Mouse (Mus musculus) stomach, embryonic 15.5 days (tissue): ENCODE results near the gene Bach2. TPM values are rescaled to one million over a fixed set of nuclear protein-coding genes. Genes with fewer than 3 reads are reported as not detected.
A peak's percentile ranks its signal among the peaks of the same experiment; 100 is the strongest.

Experiments used
- ATAC-seq: fragments of 200-750 bp; cut with Nextera tagmentation; 2 replicates; pipeline ENCODE4 v1.8.0; 2017; ENCODE audit warnings: low read depth, moderate number of reproducible peaks, moderate TSS enrichment; ENCODE audit not compliant: insufficient read depth, low FRiP score
- H3K27ac ChIP-seq: fragments of 300-500 bp; sonication (generic); 2 replicates; pipeline ENCODE4 v1.5.1; 2015; ENCODE audit warnings: mild to moderate bottlenecking, inconsistent platforms
- H3K27me3 ChIP-seq: fragments of 300-500 bp; sonication (generic); replicated peaks from 2 replicates; pipeline ENCODE4 v1.6.1; 2015; ENCODE audit warnings: inconsistent platforms
- H3K36me3 ChIP-seq: fragments of 300-500 bp; sonication (generic); 2 replicates; pipeline ENCODE4 v1.6.1; 2015; ENCODE audit warnings: inconsistent platforms
- H3K4me1 ChIP-seq: fragments of 300-500 bp; sonication (generic); 2 replicates; pipeline ENCODE4 v1.6.1; 2015; ENCODE audit warnings: inconsistent platforms
- H3K4me2 ChIP-seq: fragments of 300-500 bp; sonication (generic); 2 replicates; pipeline ENCODE4 v1.6.1; 2015; ENCODE audit warnings: mild to moderate bottlenecking, inconsistent platforms
- H3K4me3 ChIP-seq: fragments of 300-500 bp; sonication (generic); replicated peaks from 2 replicates; pipeline ENCODE4 v1.5.1; 2015; ENCODE audit warnings: inconsistent platforms
- H3K9ac ChIP-seq: fragments of 300-500 bp; sonication (generic); 2 replicates; pipeline ENCODE4 v1.6.1; 2015; ENCODE audit warnings: inconsistent platforms
- H3K9me3 ChIP-seq: fragments of 300-500 bp; sonication (generic); 2 replicates; pipeline ENCODE4 v1.6.1; 2016; ENCODE audit warnings: inconsistent platforms
- WGBS: fragments of 180-500 bp; shearing (Covaris S2); methylation state at CpG from one replicate; pipeline ENCODE4 v1.1.7; 2015; 5-methylcytosine and 5-hydroxymethylcytosine counted together
- polyA plus RNA-seq: library from polyadenylated mRNA; unstranded; fragments of >200 nt; fragmentation: Nextera tagmentation; extraction: Ambion mirVana; gene quantifications from 2 replicates; pipeline ENCODE4 v1.2.1, GENCODE M21; 2015

Gene Bach2
- polyA plus RNA-seq, 1 experiment from 2014 or later: 5.2 TPM

GRCm38 (mm10) chr4:32229266-32229665 lies 9.3 kb upstream of the Bach2 start:
- no peak overlapping the region for H3K4me3 ChIP-seq
- H3K9me3 ChIP-seq: no peaks in the 10 kb centered on the region
- 81% methylated on average over 10 of the region's 10 CpGs for WGBS
- no peak overlapping the region for H3K27ac ChIP-seq
- H3K4me2 ChIP-seq: no peak overlapping the region
- no peak overlapping the region for H3K9ac ChIP-seq
- H3K27me3 ChIP-seq: no peaks in the 10 kb centered on the region
- no peaks in the 10 kb centered on the region for H3K36me3 ChIP-seq
- H3K4me1 ChIP-seq: no peaks in the 10 kb centered on the region
- ATAC-seq: no peak

DNA sequence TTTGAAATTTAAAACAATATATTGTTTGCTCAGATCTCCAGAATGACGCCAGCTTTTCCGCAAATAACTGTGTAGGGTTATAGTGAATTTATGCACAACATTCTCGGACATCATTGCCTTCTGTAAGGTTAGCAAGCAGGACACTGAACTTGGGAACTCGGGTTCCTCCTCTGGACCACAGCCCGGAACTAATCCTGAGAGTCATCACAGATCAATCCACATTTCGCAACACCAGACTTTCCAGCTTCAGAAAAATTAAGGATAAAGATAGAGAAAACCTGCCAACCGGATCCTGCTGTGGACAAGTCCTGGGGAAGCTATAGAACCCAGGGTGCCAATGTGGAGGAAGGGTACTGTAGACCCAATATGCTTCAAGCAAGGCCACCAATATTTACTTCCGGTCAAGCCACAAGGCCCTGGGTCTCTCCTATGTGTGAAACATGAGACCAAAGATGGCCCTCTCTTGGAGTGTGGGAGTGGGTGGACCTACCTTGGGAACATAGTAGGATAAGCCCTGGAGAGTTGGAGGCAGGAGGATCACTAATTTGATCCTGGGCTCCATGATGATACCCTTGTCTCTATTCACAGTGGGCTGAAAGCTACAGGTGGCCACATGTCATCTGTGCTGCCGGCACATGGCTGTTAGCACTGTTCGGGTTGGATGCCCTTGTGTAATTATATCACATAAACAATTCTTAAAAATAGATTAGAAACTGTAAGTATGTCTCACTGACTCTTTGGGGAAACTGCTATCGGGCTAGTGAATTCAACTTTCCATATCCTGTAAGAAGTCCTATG lies 7.1 kb upstream of the Bach2 start:
- Histone ChIP-seq H3K27ac (no peak overlapping the region), H3K4me3 (no peak overlapping the region), H3K4me2 (no peak overlapping the region), H3K27me3 (no peaks in the 10 kb centered on the region), H3K9ac (no peak overlapping the region), H3K36me3 (no peaks in the 10 kb centered on the region), H3K9me3 (no peaks in the 10 kb centered on the region), H3K4me1 (no peaks in the 10 kb centered on the region)
- WGBS: 74% methylated on average over 11 of the region's 11 CpGs
- no peak for ATAC-seq

GRCm38 (mm10) chr4:32235920-32236705 lies 2.5 kb upstream of the Bach2 start:
- Histone ChIP-seq H3K4me2 (no peak overlapping the region), H3K9me3 (no peaks in the 10 kb centered on the region), H3K4me3 (no peak overlapping the region), H3K4me1 (0 out of 2 replicates have a peak, but pooled peaks cover 6% of the 10 kb centered on the region), H3K9ac (no peak overlapping the region), H3K27ac (no peak overlapping the region), H3K36me3 (no peaks in the 10 kb centered on the region), H3K27me3 (no peaks in the 10 kb centered on the region)
- 77% methylated on average over 16 of the region's 16 CpGs for WGBS
- no peak for ATAC-seq

DNA sequence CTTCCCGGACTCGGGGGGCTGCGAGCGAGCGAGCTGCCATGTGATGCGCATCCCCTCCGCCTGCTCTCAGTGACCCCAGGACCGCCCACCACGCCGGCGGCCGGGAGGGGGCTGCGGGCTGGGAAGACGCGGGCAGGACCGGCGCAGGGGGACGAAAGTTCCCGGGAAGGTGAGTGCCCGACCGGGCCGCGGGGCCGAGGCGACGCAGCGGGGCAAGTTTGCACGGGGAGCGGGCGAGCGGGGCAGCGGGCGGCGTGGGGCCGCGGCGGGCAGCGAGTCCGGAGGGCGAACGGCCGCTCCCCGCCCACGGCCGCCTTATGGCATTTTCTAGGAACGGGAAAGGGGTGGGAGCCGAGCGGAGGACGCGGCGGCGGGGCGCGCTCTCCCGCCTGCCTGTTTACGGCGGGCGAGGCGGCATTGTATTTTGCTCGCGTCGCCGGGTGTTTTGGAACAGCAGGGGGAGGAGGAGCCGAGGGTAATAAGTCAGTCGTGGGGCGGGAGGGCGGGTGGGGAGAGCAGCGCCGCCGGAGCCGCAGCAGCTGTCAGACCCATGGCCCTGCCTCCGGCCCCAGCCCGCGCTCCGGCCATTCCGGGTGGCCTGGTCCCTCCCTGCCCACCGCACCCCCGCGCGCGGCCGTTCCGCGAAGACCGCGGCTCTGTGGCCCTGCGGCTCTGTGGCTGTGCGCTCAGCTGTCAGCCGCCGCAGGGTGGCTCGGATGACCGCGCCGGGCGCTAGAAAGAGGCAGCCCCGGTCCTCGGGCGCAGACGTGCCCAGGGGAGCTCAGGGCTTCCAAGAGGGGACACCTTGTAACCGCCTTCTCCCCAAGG lies 531 bp downstream of the Bach2 start:
- 0 out of 2 replicates have a peak, but pooled peaks cover 10% of the 10 kb centered on the region for H3K4me1 ChIP-seq
- H3K27ac ChIP-seq: peak overlapping the region; percentile 91
- peak overlapping the region; percentile 84 for H3K9ac ChIP-seq
- H3K4me3 ChIP-seq: peak overlapping the region; percentile 87
- H3K4me2 ChIP-seq: peak overlapping the region; percentile 85
- ATAC-seq: peak; percentile 59
- no peaks in the 10 kb centered on the region for H3K36me3 ChIP-seq
- H3K27me3 ChIP-seq: no peaks in the 10 kb centered on the region
- no peaks in the 10 kb centered on the region for H3K9me3 ChIP-seq
- under 1% methylated on average over 89 of the region's 100 CpGs for WGBS

DNA sequence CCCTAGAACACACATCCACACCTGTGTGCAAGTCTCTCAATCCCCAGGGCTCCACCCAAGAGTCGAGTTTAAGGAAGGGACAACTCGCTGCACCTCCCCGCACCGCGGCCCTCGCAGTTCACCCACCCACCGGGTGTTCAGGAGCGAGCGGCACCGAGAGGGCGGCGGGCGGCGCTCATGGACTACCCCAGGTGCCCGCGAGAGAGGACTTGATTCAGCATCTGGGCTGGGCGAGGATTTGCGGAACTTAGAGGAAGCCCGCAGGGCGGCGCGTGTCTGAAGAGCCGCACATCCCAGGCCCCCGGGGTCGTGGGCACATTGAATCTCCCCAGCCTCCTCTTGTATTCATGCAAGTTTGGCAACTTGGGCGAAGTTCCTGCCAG lies 1.1 kb downstream of the Bach2 start:
- Histone ChIP-seq H3K9me3 (no peaks in the 10 kb centered on the region), H3K4me1 (0 out of 2 replicates have a peak, but pooled peaks cover 10% of the 10 kb centered on the region), H3K27me3 (no peaks in the 10 kb centered on the region), H3K27ac (peak overlapping the region; percentile 91), H3K36me3 (no peaks in the 10 kb centered on the region), H3K4me3 (peak overlapping the region; percentile 87), H3K9ac (peak overlapping the region; percentile 84), H3K4me2 (peak overlapping the region; percentile 85)
- ATAC-seq: peak; percentile 47; the same call in 1 of the 2 replicates
- under 1% methylated on average over 26 of the region's 26 CpGs for WGBS

- Histone ChIP-seq H3K9ac (no peak overlapping the region; the same call in 1 of the 2 replicates), H3K4me1 (0 out of 2 replicates have a peak, but pooled peaks cover 10% of the 10 kb centered on the region), H3K27ac (no peak overlapping the region), H3K27me3 (no peaks in the 10 kb centered on the region), H3K36me3 (no peaks in the 10 kb centered on the region), H3K4me3 (peak overlapping the region; percentile 87), H3K4me2 (peak overlapping the region; percentile 85), H3K9me3 (no peaks in the 10 kb centered on the region)
- no peak for ATAC-seq
- WGBS: 34% methylated on average over 9 of the region's 9 CpGs
Observed at GRCm38 (mm10) chr4:32240457-32241030, 1.9 kb downstream of the Bach2 start.

DNA sequence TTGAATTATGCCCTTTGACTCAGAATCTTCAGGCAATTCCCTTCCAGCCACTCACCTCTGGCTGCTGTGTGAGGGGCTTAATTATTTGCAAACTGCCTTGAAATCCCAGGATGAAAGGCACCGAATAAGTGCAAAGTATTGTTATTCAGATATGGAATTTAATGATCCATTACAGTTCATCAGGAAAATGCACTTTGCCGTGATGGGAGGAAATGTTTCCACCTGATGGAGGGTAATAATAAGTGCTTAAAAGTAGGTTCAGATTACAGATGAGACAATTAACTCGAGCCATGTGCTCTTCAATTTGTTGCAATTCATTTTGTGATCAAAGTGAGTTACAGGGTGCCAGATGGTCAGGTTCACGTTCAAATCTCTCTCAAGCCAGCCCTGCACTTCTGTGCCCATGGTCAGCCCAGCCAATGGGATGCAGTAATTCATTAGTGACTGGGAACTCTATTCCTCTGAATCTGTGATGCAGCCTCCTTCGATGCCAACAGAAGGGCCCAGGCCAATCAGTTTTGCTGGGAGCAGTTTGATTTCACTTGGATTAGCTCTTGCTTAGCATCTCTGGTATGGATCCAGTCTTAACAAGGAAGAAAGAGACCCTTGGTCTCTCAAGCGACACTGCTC lies 2.9 kb downstream of the Bach2 start:
- Histone ChIP-seq H3K4me3 (no peak overlapping the region), H3K9ac (no peak overlapping the region), H3K36me3 (no peaks in the 10 kb centered on the region), H3K4me2 (no peak overlapping the region), H3K27ac (no peak overlapping the region), H3K4me1 (0 out of 2 replicates have a peak, but pooled peaks cover 10% of the 10 kb centered on the region), H3K9me3 (no peaks in the 10 kb centered on the region), H3K27me3 (no peaks in the 10 kb centered on the region)
- no peak for ATAC-seq
- 66% methylated on average over 6 of the region's 6 CpGs for WGBS

DNA sequence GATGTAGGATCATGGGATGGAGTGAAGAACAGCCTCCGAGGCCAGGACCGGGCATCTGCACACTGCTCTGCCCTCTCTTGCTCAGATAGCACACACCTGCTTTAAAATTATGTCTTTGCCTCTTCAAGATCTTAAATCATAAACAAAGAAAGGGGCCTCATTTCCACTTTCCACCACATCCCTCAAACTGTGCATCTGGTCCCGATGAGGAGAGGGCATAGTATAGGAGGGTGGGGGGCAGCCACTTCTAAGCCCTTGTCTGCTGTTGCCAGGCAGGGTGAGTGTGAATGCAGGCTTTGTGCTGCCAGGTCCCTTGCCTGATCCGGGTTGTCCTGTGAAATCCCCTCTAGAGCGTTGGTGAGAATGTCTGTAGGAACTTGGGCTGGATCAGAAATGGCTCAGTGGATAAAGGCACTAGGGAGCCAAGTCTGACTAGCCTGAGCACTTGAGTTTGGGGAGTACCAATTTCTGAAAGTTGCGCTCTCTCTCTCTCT lies 3.6 kb downstream of the Bach2 start:
- ATAC-seq: no peak
- Histone ChIP-seq H3K4me2 (no peak overlapping the region), H3K9ac (no peak overlapping the region), H3K9me3 (no peaks in the 10 kb centered on the region), H3K27ac (no peak overlapping the region), H3K4me1 (0 out of 2 replicates have a peak, but pooled peaks cover 10% of the 10 kb centered on the region), H3K27me3 (no peaks in the 10 kb centered on the region), H3K36me3 (no peaks in the 10 kb centered on the region), H3K4me3 (no peak overlapping the region)
- 45% methylated on average over 6 of the region's 6 CpGs for WGBS

DNA sequence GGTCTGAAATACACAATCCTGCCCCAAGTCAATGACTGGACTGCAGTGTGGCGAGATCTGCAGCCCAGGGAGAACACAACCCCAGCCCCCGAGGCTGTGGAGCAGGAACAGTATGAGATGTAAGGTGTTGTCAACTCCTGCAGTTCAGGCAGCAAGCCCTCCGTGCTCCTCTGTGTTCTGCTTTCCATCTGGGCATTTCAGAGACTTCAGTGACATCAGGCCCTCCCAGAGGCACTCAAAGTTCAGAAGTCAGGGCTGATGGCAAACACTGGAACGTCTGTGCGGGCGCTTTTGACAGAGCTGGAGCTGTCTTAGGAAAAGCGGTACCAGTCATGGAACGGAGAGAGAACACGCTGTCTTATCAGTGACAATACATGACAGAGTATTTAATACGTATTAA lies 4.9 kb downstream of the Bach2 start:
- no peaks in the 10 kb centered on the region for H3K36me3 ChIP-seq
- H3K9ac ChIP-seq: no peak overlapping the region
- no peaks in the 10 kb centered on the region for H3K27me3 ChIP-seq
- no peak overlapping the region for H3K27ac ChIP-seq
- no peaks in the 10 kb centered on the region for H3K9me3 ChIP-seq
- ATAC-seq: no peak
- 35% methylated on average over 10 of the region's 10 CpGs for WGBS
- H3K4me1 ChIP-seq: 0 out of 2 replicates have a peak, but pooled peaks cover 10% of the 10 kb centered on the region
- no peak overlapping the region for H3K4me3 ChIP-seq
- H3K4me2 ChIP-seq: no peak overlapping the region

- H3K9me3 ChIP-seq: no peaks in the 10 kb centered on the region
- no peak overlapping the region for H3K9ac ChIP-seq
- 62% methylated on average over 18 of the region's 18 CpGs for WGBS
- no peak for ATAC-seq
- H3K4me1 ChIP-seq: peaks cover 15% of the 10 kb centered on the region; the same call in 1 of the 2 replicates
- H3K36me3 ChIP-seq: no peaks in the 10 kb centered on the region
- H3K4me2 ChIP-seq: no peak overlapping the region
- H3K4me3 ChIP-seq: no peak overlapping the region
- no peaks in the 10 kb centered on the region for H3K27me3 ChIP-seq
- H3K27ac ChIP-seq: no peak overlapping the region
Observed at GRCm38 (mm10) chr4:32244092-32244745, 5.6 kb downstream of the Bach2 start.
